Mouse (Mus musculus) ES-Bruce4 (cell line): ENCODE results near the gene Med7.

Experiments
- CTCF ChIP-seq: IDR thresholded peaks from one replicate; pipeline ENCODE4 v1.8.1; 2011; ENCODE audit warnings: low read depth, low read length
- EP300 ChIP-seq: IDR thresholded peaks from 2 replicates; pipeline ENCODE4 v1.6.1; 2011; ENCODE audit warnings: low read depth, low read length; ENCODE audit not compliant: insufficient read depth

- TF ChIP-seq CTCF (no peak), EP300 (no peak)
These were observed 43.8 kb downstream of the Med7 start for GRCm38 (mm10) chr11:46480517-46480916.
